Comparison of ENCODE assay signal across 8 mouse cellular contexts in genomic region chr12:80736464-80737282, GRCm38 (mm10). TPM values are rescaled to one million over a fixed set of nuclear protein-coding genes. Genes with fewer than 3 reads are reported as not detected.
A peak's percentile ranks its signal among the peaks of the same experiment; 100 is the strongest.
DNase-seq lines count a peak whose midpoint lies in the region; ATAC-seq and TF ChIP-seq lines count a peak whose summit lies in the region.
"Had no signal": no experiment of that assay in that cellular context is flagged by ENCODE, and none has a peak within 500 bp of the region (broad histone marks: within the 10 kb centered on the region; RNA-seq: fewer than 3 reads in every experiment).

No protein-coding gene starts in this region.

- TF ChIP-seq EP300 in lung, postnatal 0 days (IDR thresholded peaks at IDR 0.05), result no peak

- 0 out of 2 replicates have a peak, but pooled peaks have one; percentile 11 for ATAC-seq in lung, postnatal 0 days
- ATAC-seq in hindbrain, embryonic 12.5 days (ENCODE audit: low FRiP score), result peak; percentile 74
- ATAC-seq in limb, embryonic 15.5 days (ENCODE audit: insufficient number of reproducible peaks, low FRiP score, low TSS enrichment, low read depth), result no peak
- ATAC-seq in monocyte, adult 5-6 weeks (replicated peaks; ENCODE audit: insufficient number of reproducible peaks, low FRiP score, low TSS enrichment, poor library complexity, severe bottlenecking), result no peak

- no peak for TF ChIP-seq CTCF in lung, postnatal 0 days (IDR thresholded peaks at IDR 0.05)

- no peaks in the 10 kb centered on the region for H3K9me3 ChIP-seq in lung, postnatal 0 days (ENCODE audit: low read length)
- H3K9me3 ChIP-seq in hindbrain, embryonic 12.5 days (replicated peaks), result no peaks in the 10 kb centered on the region
- no peaks in the 10 kb centered on the region for H3K9me3 ChIP-seq in limb, embryonic 15.5 days

- no peak overlapping the region for H3K27ac ChIP-seq in lung, postnatal 0 days (ENCODE audit: low read length)
- H3K27ac ChIP-seq in hindbrain, embryonic 12.5 days, result peak overlapping the region; percentile 82
- H3K27ac ChIP-seq in limb, embryonic 15.5 days, result no peak overlapping the region

- H3K9ac ChIP-seq in lung, postnatal 0 days (replicated peaks; ENCODE audit: low read depth), result no peak overlapping the region
- peak overlapping the region; percentile 5; the same call in 1 of the 2 replicates for H3K9ac ChIP-seq in hindbrain, embryonic 12.5 days
- H3K9ac ChIP-seq in limb, embryonic 15.5 days, result no peak overlapping the region

- peak; percentile 27 for DNase-seq in lung, postnatal 0 days (ENCODE audit: low spot score)
- DNase-seq in lung, postnatal 36 days, result no peak
- DNase-seq in embryo, embryonic 9.5 days (ENCODE audit: extremely low spot score), result peak; percentile 35
- DNase-seq in right cerebral cortex, postnatal 36 days (ENCODE audit: low spot score in 2 of 2), result peak; percentile 56 to 69

- H3K27me3 ChIP-seq in lung, postnatal 0 days (replicated peaks; ENCODE audit: insufficient read depth, low read length), result 0 out of 2 replicates have a peak, but pooled peaks cover 5% of the 10 kb centered on the region
- no peaks in the 10 kb centered on the region for H3K27me3 ChIP-seq in hindbrain, embryonic 12.5 days
- 0 out of 2 replicates have a peak, but pooled peaks cover 11% of the 10 kb centered on the region for H3K27me3 ChIP-seq in limb, embryonic 15.5 days

- H3K4me3 ChIP-seq in lung, postnatal 0 days (ENCODE audit: low read depth, low read length), result no peak overlapping the region
- H3K4me3 ChIP-seq in hindbrain, embryonic 12.5 days, result no peak overlapping the region
- no peak overlapping the region for H3K4me3 ChIP-seq in limb, embryonic 15.5 days

- H3K4me2 ChIP-seq in lung, postnatal 0 days (replicated peaks; ENCODE audit: low read depth, low read length), result no peak overlapping the region
- peak overlapping the region; percentile 30 for H3K4me2 ChIP-seq in hindbrain, embryonic 12.5 days (replicated peaks)
- H3K4me2 ChIP-seq in limb, embryonic 15.5 days, result peak overlapping the region; percentile 8; the same call in 1 of the 2 replicates

- no peaks in the 10 kb centered on the region for H3K36me3 ChIP-seq in lung, postnatal 0 days (ENCODE audit: insufficient read depth, low read length)
- H3K36me3 ChIP-seq in hindbrain, embryonic 12.5 days, result no peaks in the 10 kb centered on the region
- no peaks in the 10 kb centered on the region for H3K36me3 ChIP-seq in limb, embryonic 15.5 days

- WGBS in lung, postnatal 0 days, result 18% methylated on average over 13 of the region's 13 CpGs
- 17% methylated on average over 13 of the region's 13 CpGs for WGBS in hindbrain, embryonic 12.5 days
- 23% methylated on average over 13 of the region's 13 CpGs for WGBS in limb, embryonic 15.5 days

- H3K4me1 ChIP-seq in lung, postnatal 0 days (ENCODE audit: insufficient read depth, low read depth, low read length), result no peaks in the 10 kb centered on the region
- H3K4me1 ChIP-seq in hindbrain, embryonic 12.5 days, result peaks cover 22% of the 10 kb centered on the region
- peaks cover 11% of the 10 kb centered on the region for H3K4me1 ChIP-seq in limb, embryonic 15.5 days

RNA-seq across cellular contexts. Expression of gene Ccdc177, which starts 23.8 kb away (rescaled TPM):
- 0.02 TPM in 1 of 2 replicates, not detected in the other for polyA plus RNA-seq in lung, postnatal 0 days (2015; fragmentation: Nextera tagmentation; extraction: Ambion mirVana)
- polyA plus RNA-seq in hindbrain, embryonic 12.5 days (2016; fragmentation: Nextera tagmentation; extraction: Ambion mirVana), result 5.9 and 6.7 TPM in 2 replicates
- polyA plus RNA-seq in limb, embryonic 15.5 days (2015; fragmentation: Nextera tagmentation; extraction: Ambion mirVana), result 0.02 and 0.04 TPM in 2 replicates
- not detected in 3 replicates for total RNA-seq in monocyte, adult 5-6 weeks (2017)
- polyA plus RNA-seq: spleen, adult 2 months had no signal

RNA-seq across cellular contexts. Expression of gene Plekhd1, which starts 44.3 kb away (rescaled TPM):
- polyA plus RNA-seq in lung, postnatal 0 days (2015; fragmentation: Nextera tagmentation; extraction: Ambion mirVana), result 10.4 and 11.6 TPM in 2 replicates
- 1.7 and 2.0 TPM in 2 replicates for polyA plus RNA-seq in hindbrain, embryonic 12.5 days (2016; fragmentation: Nextera tagmentation; extraction: Ambion mirVana)
- polyA plus RNA-seq in limb, embryonic 15.5 days (2015; fragmentation: Nextera tagmentation; extraction: Ambion mirVana), result 0.15 and 0.60 TPM in 2 replicates
- total RNA-seq in monocyte, adult 5-6 weeks (2017), result not detected in 3 replicates

RNA-seq across cellular contexts. Expression of gene Susd6, which starts 53.6 kb away (rescaled TPM):
- 26.5 and 34.9 TPM in 2 replicates for polyA plus RNA-seq in lung, postnatal 0 days (2015; fragmentation: Nextera tagmentation; extraction: Ambion mirVana)
- polyA plus RNA-seq in hindbrain, embryonic 12.5 days (2016; fragmentation: Nextera tagmentation; extraction: Ambion mirVana), result 18.8 and 19.3 TPM in 2 replicates
- polyA plus RNA-seq in limb, embryonic 15.5 days (2015; fragmentation: Nextera tagmentation; extraction: Ambion mirVana), result 18.4 and 19.7 TPM in 2 replicates
- 49.0 to 81.1 TPM (median 52.5 TPM) in 3 replicates for total RNA-seq in monocyte, adult 5-6 weeks (2017)

Comparison
In these comparisons a context has a peak if more than half of its experiments do, and no peak if none do; other contexts are left out.
1. ATAC-seq: peak in lung, postnatal 0 days (single experiment) and hindbrain, embryonic 12.5 days (single experiment); none in limb, embryonic 15.5 days (single experiment) and monocyte, adult 5-6 weeks (single experiment).